7 mouse cellular contexts compared by ENCODE assay signal in the genomic region with DNA sequence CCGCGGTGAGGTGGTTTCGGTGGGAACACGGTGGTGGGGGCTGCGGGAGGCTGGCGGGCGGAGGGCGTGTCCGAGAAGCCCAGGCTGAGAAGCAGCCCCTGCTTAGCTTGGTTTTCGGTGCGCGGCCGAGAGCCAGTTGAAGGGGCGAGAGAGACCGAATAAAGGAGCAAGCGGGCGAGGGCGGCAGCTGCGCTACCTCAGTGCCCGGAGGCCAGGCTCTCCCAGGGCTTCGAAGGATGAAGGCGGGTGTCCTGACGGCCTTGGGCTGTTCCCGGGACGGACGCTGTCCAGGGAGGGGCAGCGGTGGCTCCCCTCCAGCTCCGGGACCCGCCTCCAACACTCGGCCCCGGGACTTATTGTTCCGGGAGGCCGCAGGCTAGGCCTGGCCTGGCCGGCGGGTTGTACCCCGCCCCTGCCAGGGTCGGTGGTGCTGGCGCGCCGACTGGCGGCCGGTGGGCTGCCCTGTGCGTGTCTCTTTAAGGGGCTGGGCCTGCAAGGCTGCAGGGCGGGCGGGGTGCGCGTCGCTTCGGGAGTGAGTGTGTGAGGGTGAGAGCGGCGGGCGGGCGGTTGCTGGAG. TPM values are rescaled to one million over a fixed set of nuclear protein-coding genes. Genes with fewer than 3 reads are reported as not detected.
DNase-seq lines count a peak whose midpoint lies in the region; ATAC-seq lines count a peak whose summit lies in the region.

No protein-coding gene starts in this region.

- peak; percentile 97 for DNase-seq in adrenal gland, postnatal 10 days
- DNase-seq in embryonic facial prominence, embryonic 10.5 days (ENCODE audit: low spot score) = peak; percentile 99
- peak; percentile 95 for DNase-seq in kidney, adult 11 months
- DNase-seq in limb, embryonic 10.5 days (ENCODE audit: low spot score) = peak; percentile 97
- DNase-seq in spleen, adult 12 weeks (ENCODE audit: low spot score) = peak; percentile 88

- H3K27me3 ChIP-seq in embryonic facial prominence, embryonic 10.5 days (replicated peaks; ENCODE audit: low read depth, poor library complexity, severe bottlenecking) = no peaks in the 10 kb centered on the region
- no peaks in the 10 kb centered on the region for H3K27me3 ChIP-seq in limb, embryonic 10.5 days (ENCODE audit: low read depth, poor library complexity, severe bottlenecking)
- H3K27me3 ChIP-seq in midbrain, embryonic 13.5 days = no peaks in the 10 kb centered on the region

- H3K9ac ChIP-seq in midbrain, embryonic 13.5 days (replicated peaks) = peak overlapping the region; percentile 100

- ATAC-seq in granulocyte monocyte progenitor cell, adult 5-6 weeks (replicated peaks; ENCODE audit: poor library complexity, severe bottlenecking) = peak; percentile 89
- ATAC-seq in midbrain, embryonic 13.5 days = peak; percentile 99

- H3K9me3 ChIP-seq in embryonic facial prominence, embryonic 10.5 days = no peaks in the 10 kb centered on the region
- H3K9me3 ChIP-seq in limb, embryonic 10.5 days (replicated peaks) = no peaks in the 10 kb centered on the region
- no peaks in the 10 kb centered on the region for H3K9me3 ChIP-seq in midbrain, embryonic 13.5 days

- under 1% methylated on average over 53 of the region's 53 CpGs for WGBS in embryonic facial prominence, embryonic 10.5 days
- WGBS in limb, embryonic 10.5 days = under 1% methylated on average over 48 of the region's 53 CpGs
- WGBS in midbrain, embryonic 13.5 days = under 1% methylated on average over 49 of the region's 53 CpGs

- H3K36me3 ChIP-seq in embryonic facial prominence, embryonic 10.5 days (replicated peaks) = peaks cover 22% of the 10 kb centered on the region
- peaks cover 22% of the 10 kb centered on the region for H3K36me3 ChIP-seq in limb, embryonic 10.5 days
- no peaks in the 10 kb centered on the region for H3K36me3 ChIP-seq in midbrain, embryonic 13.5 days

- peak overlapping the region; percentile 93 for H3K4me2 ChIP-seq in midbrain, embryonic 13.5 days (replicated peaks)

- peak overlapping the region; percentile 84 for H3K4me3 ChIP-seq in embryonic facial prominence, embryonic 10.5 days
- H3K4me3 ChIP-seq in limb, embryonic 10.5 days = peak overlapping the region; percentile 99
- peak overlapping the region; percentile 98 for H3K4me3 ChIP-seq in midbrain, embryonic 13.5 days (replicated peaks)

- H3K4me1 ChIP-seq in embryonic facial prominence, embryonic 10.5 days = peaks cover 26% of the 10 kb centered on the region
- peaks cover 25% of the 10 kb centered on the region for H3K4me1 ChIP-seq in limb, embryonic 10.5 days
- H3K4me1 ChIP-seq in midbrain, embryonic 13.5 days (replicated peaks) = peaks cover 37% of the 10 kb centered on the region

- peak overlapping the region; percentile 98 for H3K27ac ChIP-seq in embryonic facial prominence, embryonic 10.5 days (replicated peaks)
- peak overlapping the region; percentile 100 for H3K27ac ChIP-seq in limb, embryonic 10.5 days
- H3K27ac ChIP-seq in midbrain, embryonic 13.5 days = peak overlapping the region; percentile 100

RNA-seq across cellular contexts. Expression of a gene that starts 0.4 kb away (rescaled TPM):
- 10 to 100 TPM; 66.7 to 85.4 TPM for total RNA-seq in adrenal gland, postnatal 10 days (2021)
- polyA plus RNA-seq in embryonic facial prominence, embryonic 10.5 days (2016; fragmentation: Nextera tagmentation; extraction: Ambion mirVana) = 36.7 and 37.4 TPM in 2 replicates
- 130 and 131 TPM in 2 replicates for total RNA-seq in granulocyte monocyte progenitor cell, adult 5-6 weeks (2014; fragmentation: Nextera tagmentation)
- total RNA-seq in granulocyte monocyte progenitor cell, adult 5-6 weeks (2017) = 125 and 149 TPM in 2 replicates
- polyA plus RNA-seq in limb, embryonic 10.5 days (2016; fragmentation: Nextera tagmentation; extraction: Ambion mirVana) = 36.4 and 42.5 TPM in 2 replicates
- polyA plus RNA-seq in midbrain, embryonic 13.5 days (2015; fragmentation: Nextera tagmentation; extraction: Ambion mirVana) = 41.7 and 44.7 TPM in 2 replicates

RNA-seq across cellular contexts. Expression of a gene that starts 55.2 kb away (rescaled TPM):
- total RNA-seq in adrenal gland, postnatal 10 days (2021) = under 1 TPM; 0.45 to 0.79 TPM
- polyA plus RNA-seq in embryonic facial prominence, embryonic 10.5 days (2016; fragmentation: Nextera tagmentation; extraction: Ambion mirVana) = 1.1 and 1.3 TPM in 2 replicates
- 0.34 and 4.1 TPM in 2 replicates for total RNA-seq in granulocyte monocyte progenitor cell, adult 5-6 weeks (2014; fragmentation: Nextera tagmentation)
- total RNA-seq in granulocyte monocyte progenitor cell, adult 5-6 weeks (2017) = 0.90 and 1.3 TPM in 2 replicates
- 0.74 and 0.75 TPM in 2 replicates for polyA plus RNA-seq in limb, embryonic 10.5 days (2016; fragmentation: Nextera tagmentation; extraction: Ambion mirVana)
- polyA plus RNA-seq in midbrain, embryonic 13.5 days (2015; fragmentation: Nextera tagmentation; extraction: Ambion mirVana) = 2.4 and 2.6 TPM in 2 replicates

RNA-seq across cellular contexts. Expression of a gene that starts 55.5 kb away (rescaled TPM):
- 10 to 100 TPM; 12.3 to 13.8 TPM for total RNA-seq in adrenal gland, postnatal 10 days (2021)
- 10.6 and 10.7 TPM in 2 replicates for polyA plus RNA-seq in embryonic facial prominence, embryonic 10.5 days (2016; fragmentation: Nextera tagmentation; extraction: Ambion mirVana)
- total RNA-seq in granulocyte monocyte progenitor cell, adult 5-6 weeks (2014; fragmentation: Nextera tagmentation) = 14.8 and 16.0 TPM in 2 replicates
- total RNA-seq in granulocyte monocyte progenitor cell, adult 5-6 weeks (2017) = 9.5 and 9.6 TPM in 2 replicates
- 8.5 and 10.3 TPM in 2 replicates for polyA plus RNA-seq in limb, embryonic 10.5 days (2016; fragmentation: Nextera tagmentation; extraction: Ambion mirVana)
- 14.5 and 16.0 TPM in 2 replicates for polyA plus RNA-seq in midbrain, embryonic 13.5 days (2015; fragmentation: Nextera tagmentation; extraction: Ambion mirVana)

Comparison
In these comparisons a context has a peak if more than half of its experiments do, and no peak if none do; other contexts are left out.
1. Peak in every context shown above with its lines: DNase-seq, ATAC-seq, H3K4me3 ChIP-seq and H3K27ac ChIP-seq.